Mouse (Mus musculus): ENCODE results near the gene B230104I21Rik. TPM values are rescaled to one million over a fixed set of nuclear protein-coding genes. Genes with fewer than 3 reads are reported as not detected.

Gene B230104I21Rik
- polyA plus RNA-seq, 1 experiment from 2014 or later: not detected

Other genes starting within 250 kb of the B230104I21Rik start
- gene Trp73, start 195.9 kb upstream of the B230104I21Rik start, polyA plus RNA-seq (2015; fragmentation: Nextera tagmentation; extraction: Ambion mirVana): 1.2 and 1.5 TPM in 2 replicates
- 46.6 and 53.9 TPM in 2 replicates for gene Wrap73, start 193.8 kb upstream of the B230104I21Rik start, polyA plus RNA-seq (2015; fragmentation: Nextera tagmentation; extraction: Ambion mirVana)
- 206 and 225 TPM in 2 replicates for gene Tprgl, start 175.5 kb upstream of the B230104I21Rik start, polyA plus RNA-seq (2015; fragmentation: Nextera tagmentation; extraction: Ambion mirVana)
- gene Megf6, start 165.4 kb upstream of the B230104I21Rik start, polyA plus RNA-seq (2015; fragmentation: Nextera tagmentation; extraction: Ambion mirVana): 9.4 and 9.5 TPM in 2 replicates
- 0.96 and 1.4 TPM in 2 replicates for gene Arhgef16, start 34.5 kb upstream of the B230104I21Rik start, polyA plus RNA-seq (2015; fragmentation: Nextera tagmentation; extraction: Ambion mirVana)